Mouse (Mus musculus) T-cell, adult 2 months (primary cell): Measurements from ENCODE around the gene BC024978.

Experiments
- DNase-seq: peaks from one replicate; pipeline ENCODE4 v3.0.0; 2022; ENCODE audit warnings: low spot score

The BC024978 gene

GRCm38 (mm10) chr7:27259271-27259721, 63.7 kb downstream of the BC024978 start:
- DNase-seq = no peak

GRCm38 (mm10) chr7:27259771-27260170, 64.2 kb downstream of the BC024978 start:
- peak; percentile 28 for DNase-seq
